Mouse (Mus musculus): ENCODE results near the gene Zfp462. TPM values are rescaled to one million over a fixed set of nuclear protein-coding genes. Genes with fewer than 3 reads are reported as not detected.

Gene Zfp462
- polyA plus RNA-seq, 1 experiment from 2014 or later: 1.1 TPM

DNA sequence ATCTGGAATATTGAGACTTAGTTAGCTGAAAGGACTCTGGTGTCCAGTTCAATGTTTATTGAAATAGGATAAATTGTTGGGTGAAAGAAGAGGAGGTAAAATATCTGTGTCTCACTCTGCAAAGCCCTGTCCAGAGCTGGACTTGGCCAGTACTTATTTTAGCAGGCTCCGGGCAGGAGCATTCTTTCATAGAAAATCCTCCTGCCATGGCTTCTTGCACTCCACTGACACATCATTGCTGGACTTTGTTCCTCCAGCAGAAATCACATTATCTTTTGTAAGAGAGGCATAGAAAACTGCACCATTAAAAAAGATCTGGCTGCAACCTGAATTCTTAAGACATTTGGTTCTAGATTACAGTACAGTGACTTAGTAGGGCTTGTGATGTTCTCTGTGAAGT, 61.2 kb downstream of the Zfp462 start:
- TF ChIP-seq CTCF (IDR thresholded peaks at IDR 0.05; ENCODE audit: low read depth): no peak
- WGBS: 49% methylated on average over 1 of the region's 1 CpGs
- ATAC-seq: peak; percentile 45

DNA sequence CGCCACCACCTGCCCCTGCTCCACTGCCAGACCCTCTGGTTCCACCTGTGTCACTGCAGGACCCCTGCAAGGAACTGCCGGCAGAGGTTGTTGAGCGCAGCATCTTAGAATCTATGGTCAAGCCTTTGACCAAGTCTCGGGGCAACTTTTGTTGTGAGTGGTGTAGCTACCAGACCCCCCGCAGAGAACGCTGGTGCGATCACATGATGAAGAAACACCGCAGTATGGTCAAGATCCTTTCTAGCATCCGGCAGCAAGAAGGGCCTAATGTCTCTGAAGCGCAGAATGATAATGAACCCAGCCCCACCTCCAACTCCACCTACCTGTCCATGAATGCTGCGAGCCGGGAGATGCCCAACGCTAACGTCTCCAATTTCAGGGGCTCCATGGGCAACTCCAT, 63.8 kb downstream of the Zfp462 start:
- Histone ChIP-seq H3K27ac (ENCODE audit: low read depth, low read length) (no peak overlapping the region), H3K4me3 (ENCODE audit: low read depth, low read length) (no peak overlapping the region), H3K4me1 (replicated peaks; ENCODE audit: control insufficient read depth, insufficient read depth, low read length) (no peaks in the 10 kb centered on the region; the same call in 1 of the 2 replicates), H3K9ac (ENCODE audit: low read depth, low read length) (no peak overlapping the region), H3K9me3 (ENCODE audit: control insufficient read depth) (no peaks in the 10 kb centered on the region), H3K4me2 (replicated peaks; ENCODE audit: low read depth) (no peak overlapping the region), H3K27me3 (replicated peaks; ENCODE audit: control insufficient read depth, insufficient read depth, low read length) (no peaks in the 10 kb centered on the region), H3K36me3 (ENCODE audit: control insufficient read depth, insufficient read depth) (peaks cover 44% of the 10 kb centered on the region)
- no peak for ATAC-seq
- 95% methylated on average over 14 of the region's 14 CpGs for WGBS
- TF ChIP-seq CTCF (IDR thresholded peaks at IDR 0.05; ENCODE audit: low read depth): no peak

More for the DNA sequence above, 61.2 kb downstream of the Zfp462 start:
- Histone ChIP-seq H3K4me2 (replicated peaks; ENCODE audit: low read depth) (peak overlapping the region; percentile 54), H3K36me3 (ENCODE audit: control insufficient read depth, insufficient read depth) (peaks cover 28% of the 10 kb centered on the region), H3K27ac (ENCODE audit: low read depth, low read length) (peak overlapping the region; percentile 95), H3K27me3 (replicated peaks; ENCODE audit: control insufficient read depth, insufficient read depth, low read length) (no peaks in the 10 kb centered on the region), H3K4me3 (ENCODE audit: low read depth, low read length) (no peak overlapping the region), H3K9me3 (ENCODE audit: control insufficient read depth) (no peaks in the 10 kb centered on the region), H3K4me1 (replicated peaks; ENCODE audit: control insufficient read depth, insufficient read depth, low read length) (peaks cover 9% of the 10 kb centered on the region; the same call in 1 of the 2 replicates), H3K9ac (ENCODE audit: low read depth, low read length) (peak overlapping the region; percentile 27; the same call in 1 of the 2 replicates)

DNA sequence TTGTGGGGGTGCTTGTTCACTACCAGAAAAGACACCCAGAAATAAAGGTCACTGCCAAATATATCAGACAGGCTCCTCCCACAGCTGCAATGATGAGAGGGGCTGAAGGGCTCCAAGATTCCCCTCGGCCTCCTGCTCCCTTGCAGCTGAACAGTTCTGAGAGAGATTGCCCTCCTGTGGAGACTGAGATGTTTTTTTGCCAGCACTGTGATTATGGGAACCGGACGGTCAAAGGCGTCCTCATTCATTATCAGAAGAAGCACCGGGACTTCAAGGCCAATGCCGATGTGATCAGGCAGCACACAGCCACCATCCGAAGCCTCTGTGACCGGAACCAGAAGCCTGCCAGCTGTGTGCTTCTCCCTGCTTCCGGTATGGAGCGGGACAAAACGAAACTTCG, 66.5 kb downstream of the Zfp462 start:
- H3K27ac ChIP-seq (ENCODE audit: low read depth, low read length): no peak overlapping the region
- peaks cover 44% of the 10 kb centered on the region for H3K36me3 ChIP-seq (ENCODE audit: control insufficient read depth, insufficient read depth)
- no peaks in the 10 kb centered on the region for H3K27me3 ChIP-seq (replicated peaks; ENCODE audit: control insufficient read depth, insufficient read depth, low read length)
- WGBS: 90% methylated on average over 12 of the region's 12 CpGs
- H3K9me3 ChIP-seq (ENCODE audit: control insufficient read depth): no peaks in the 10 kb centered on the region
- no peak overlapping the region for H3K4me3 ChIP-seq (ENCODE audit: low read depth, low read length)
- H3K4me1 ChIP-seq (replicated peaks; ENCODE audit: control insufficient read depth, insufficient read depth, low read length): no peaks in the 10 kb centered on the region
- H3K4me2 ChIP-seq (replicated peaks; ENCODE audit: low read depth): no peak overlapping the region
- ATAC-seq: no peak
- H3K9ac ChIP-seq (ENCODE audit: low read depth, low read length): no peak overlapping the region
- peak; percentile 20 for TF ChIP-seq CTCF (IDR thresholded peaks at IDR 0.05; ENCODE audit: low read depth)

- Histone ChIP-seq H3K36me3 (ENCODE audit: control insufficient read depth, insufficient read depth) (peaks cover 45% of the 10 kb centered on the region), H3K27ac (ENCODE audit: low read depth, low read length) (0 out of 2 replicates have a peak overlapping the region, but pooled peaks have one; percentile 62), H3K27me3 (replicated peaks; ENCODE audit: control insufficient read depth, insufficient read depth, low read length) (no peaks in the 10 kb centered on the region), H3K4me2 (replicated peaks; ENCODE audit: low read depth) (no peak overlapping the region), H3K9me3 (ENCODE audit: control insufficient read depth) (no peaks in the 10 kb centered on the region), H3K4me3 (ENCODE audit: low read depth, low read length) (no peak overlapping the region), H3K4me1 (replicated peaks; ENCODE audit: control insufficient read depth, insufficient read depth, low read length) (no peaks in the 10 kb centered on the region), H3K9ac (ENCODE audit: low read depth, low read length) (no peak overlapping the region)
- 66% methylated on average over 16 of the region's 16 CpGs for WGBS
- ATAC-seq: no peak
- no peak for TF ChIP-seq CTCF (IDR thresholded peaks at IDR 0.05; ENCODE audit: low read depth)
Measured at GRCm38 (mm10) chr4:55013563-55014248, 68.9 kb downstream of the Zfp462 start.

GRCm38 (mm10) chr4:55014731-55015463, 70.0 kb downstream of the Zfp462 start:
- no peak overlapping the region for H3K4me2 ChIP-seq (replicated peaks; ENCODE audit: low read depth)
- peak; percentile 91 for ATAC-seq
- H3K36me3 ChIP-seq (ENCODE audit: control insufficient read depth, insufficient read depth): peaks cover 33% of the 10 kb centered on the region
- no peak overlapping the region for H3K9ac ChIP-seq (ENCODE audit: low read depth, low read length)
- H3K27ac ChIP-seq (ENCODE audit: low read depth, low read length): peak overlapping the region; percentile 62
- H3K4me1 ChIP-seq (replicated peaks; ENCODE audit: control insufficient read depth, insufficient read depth, low read length): no peaks in the 10 kb centered on the region
- no peak overlapping the region for H3K4me3 ChIP-seq (ENCODE audit: low read depth, low read length)
- H3K9me3 ChIP-seq (ENCODE audit: control insufficient read depth): no peaks in the 10 kb centered on the region
- no peak for TF ChIP-seq CTCF (IDR thresholded peaks at IDR 0.05; ENCODE audit: low read depth)
- H3K27me3 ChIP-seq (replicated peaks; ENCODE audit: control insufficient read depth, insufficient read depth, low read length): no peaks in the 10 kb centered on the region
- WGBS: 63% methylated on average over 13 of the region's 13 CpGs

- peak; percentile 74 for ATAC-seq
- Histone ChIP-seq H3K27me3 (replicated peaks; ENCODE audit: control insufficient read depth, insufficient read depth, low read length) (no peaks in the 10 kb centered on the region), H3K4me1 (replicated peaks; ENCODE audit: control insufficient read depth, insufficient read depth, low read length) (no peaks in the 10 kb centered on the region), H3K36me3 (ENCODE audit: control insufficient read depth, insufficient read depth) (peaks cover 29% of the 10 kb centered on the region), H3K4me2 (replicated peaks; ENCODE audit: low read depth) (no peak overlapping the region), H3K4me3 (ENCODE audit: low read depth, low read length) (no peak overlapping the region), H3K27ac (ENCODE audit: low read depth, low read length) (peak overlapping the region; percentile 62), H3K9me3 (ENCODE audit: control insufficient read depth) (no peaks in the 10 kb centered on the region), H3K9ac (ENCODE audit: low read depth, low read length) (no peak overlapping the region)
- 47% methylated on average over 2 of the region's 2 CpGs for WGBS
- TF ChIP-seq CTCF (IDR thresholded peaks at IDR 0.05; ENCODE audit: low read depth): no peak
Measured at GRCm38 (mm10) chr4:55015517-55015916, 70.7 kb downstream of the Zfp462 start.

Data from intestine, postnatal 0 days (tissue).